Mouse (Mus musculus) heart, adult 11 months (tissue): ENCODE measurements around the gene Trim71.
A peak's percentile ranks its signal among the peaks of the same experiment; 100 is the strongest.

ENCODE experiments used
- DNase-seq: peaks from one replicate; pipeline ENCODE4 v3.0.0; 2022

The Trim71 gene

GRCm38 (mm10) chr9:114556276-114556855 lies 7.8 kb downstream of the Trim71 start:
- DNase-seq, result no peak

DNA sequence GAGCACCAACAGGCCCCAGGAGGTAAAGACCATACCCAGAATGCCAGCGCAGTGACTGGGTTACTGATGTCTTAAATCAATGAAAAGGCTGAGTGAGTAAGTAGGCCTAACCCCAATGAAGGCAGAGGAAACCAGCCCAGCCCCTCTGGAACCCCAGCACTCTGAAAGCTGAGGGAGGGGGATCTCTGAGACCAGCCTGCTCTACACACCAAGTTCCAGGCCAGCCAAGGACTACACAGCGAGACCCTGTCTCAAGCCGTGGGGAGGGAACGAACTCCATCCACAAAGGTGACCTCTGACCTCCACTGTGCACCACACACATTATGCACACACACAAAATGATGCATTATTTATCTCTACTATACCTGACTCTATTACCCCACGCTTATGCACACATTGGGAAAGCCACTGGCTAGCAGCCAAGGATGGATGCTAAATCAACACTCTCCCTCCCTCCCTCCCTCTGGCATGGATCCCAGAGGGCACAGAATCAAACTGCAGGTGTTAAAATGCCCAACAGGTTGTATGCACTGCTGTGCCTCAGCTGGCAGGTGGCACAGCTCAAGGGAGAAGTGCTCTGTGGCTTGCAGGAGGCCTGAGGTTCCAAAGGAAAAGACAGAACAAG lies 9.7 kb downstream of the Trim71 start:
- no peak for DNase-seq

DNA sequence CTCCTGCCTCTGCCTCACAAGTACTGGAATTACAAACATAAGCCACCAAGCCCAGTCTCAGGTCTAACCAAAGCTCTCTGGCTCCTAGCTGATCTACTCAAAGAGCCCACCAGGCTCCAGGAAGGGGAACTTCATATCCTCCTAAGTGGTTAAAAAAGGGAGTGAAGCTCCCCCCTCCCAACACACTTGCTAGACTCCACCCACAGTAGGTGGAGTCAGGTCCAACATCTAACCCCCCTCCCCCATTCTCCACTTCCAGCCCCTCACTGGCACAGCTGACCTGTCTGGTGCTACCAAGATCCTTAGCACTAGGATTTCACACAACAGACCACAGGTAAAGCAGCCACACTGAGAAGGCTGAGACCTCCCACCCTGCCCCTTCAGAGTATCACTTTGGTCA lies 10.3 kb downstream of the Trim71 start:
- no peak for DNase-seq

GRCm38 (mm10) chr9:114550033-114550432 lies 14.1 kb downstream of the Trim71 start:
- no peak for DNase-seq

GRCm38 (mm10) chr9:114549117-114549516 lies 15.1 kb downstream of the Trim71 start:
- DNase-seq, result no peak

DNA sequence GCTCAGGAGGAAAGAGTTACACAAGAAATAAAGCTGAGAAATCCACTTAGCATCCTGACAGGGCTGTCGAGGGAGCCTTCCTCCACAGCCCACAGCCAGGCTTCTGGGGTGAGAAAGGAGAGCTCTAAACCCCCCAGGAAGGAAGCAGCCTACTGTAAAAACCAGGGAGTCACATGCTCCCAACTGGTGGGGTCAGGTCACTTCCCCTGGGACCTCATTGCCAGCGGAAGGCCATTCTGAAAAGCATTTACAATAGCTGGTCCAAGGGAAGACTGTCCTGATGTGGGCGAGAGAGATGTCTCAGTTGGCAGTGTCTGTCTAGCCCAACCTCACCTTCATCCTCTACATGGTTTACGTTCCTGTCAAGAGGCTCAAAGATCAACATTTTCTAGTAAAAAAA lies 15.7 kb downstream of the Trim71 start:
- DNase-seq, result no peak

- DNase-seq, result no peak
Observed at GRCm38 (mm10) chr9:114547643-114548077, 16.5 kb downstream of the Trim71 start.

GRCm38 (mm10) chr9:114546765-114547164 lies 17.4 kb downstream of the Trim71 start:
- no peak for DNase-seq

GRCm38 (mm10) chr9:114544754-114545393 lies 19.3 kb downstream of the Trim71 start:
- DNase-seq, result no peak

- DNase-seq, result no peak
Observed at GRCm38 (mm10) chr9:114543882-114544753, 20.1 kb downstream of the Trim71 start.

- DNase-seq, result peak; percentile 97
Observed at GRCm38 (mm10) chr9:114541279-114541741, 22.9 kb downstream of the Trim71 start.

DNA sequence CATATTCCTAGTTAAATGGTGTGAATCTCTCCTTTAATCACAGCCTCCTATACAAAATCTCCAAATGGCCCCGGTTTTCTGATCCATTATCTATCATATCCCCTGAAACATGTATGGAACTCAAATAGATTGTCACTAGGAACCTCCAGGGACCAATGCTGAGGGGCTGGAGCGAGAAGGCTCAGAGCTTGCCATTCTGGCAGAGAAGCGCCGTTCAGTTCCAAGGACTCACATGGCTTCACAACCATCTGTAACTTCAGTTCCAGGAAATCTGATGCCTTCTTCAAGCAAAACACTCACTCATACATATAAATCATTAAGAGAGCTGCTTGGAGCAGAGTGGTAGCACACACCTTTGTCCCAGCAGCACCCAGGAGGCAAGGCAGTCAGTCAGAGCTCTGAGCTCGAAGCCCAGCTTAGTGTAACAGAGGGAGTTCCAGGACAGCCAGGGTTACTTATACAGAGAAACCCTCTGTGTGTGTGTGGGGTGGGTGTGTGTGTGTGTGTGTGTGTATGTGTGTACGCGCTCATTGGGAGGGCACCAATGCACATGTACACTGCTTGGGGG lies 25.1 kb downstream of the Trim71 start:
- no peak for DNase-seq

GRCm38 (mm10) chr9:114536628-114537027 lies 27.5 kb downstream of the Trim71 start:
- no peak for DNase-seq

DNA sequence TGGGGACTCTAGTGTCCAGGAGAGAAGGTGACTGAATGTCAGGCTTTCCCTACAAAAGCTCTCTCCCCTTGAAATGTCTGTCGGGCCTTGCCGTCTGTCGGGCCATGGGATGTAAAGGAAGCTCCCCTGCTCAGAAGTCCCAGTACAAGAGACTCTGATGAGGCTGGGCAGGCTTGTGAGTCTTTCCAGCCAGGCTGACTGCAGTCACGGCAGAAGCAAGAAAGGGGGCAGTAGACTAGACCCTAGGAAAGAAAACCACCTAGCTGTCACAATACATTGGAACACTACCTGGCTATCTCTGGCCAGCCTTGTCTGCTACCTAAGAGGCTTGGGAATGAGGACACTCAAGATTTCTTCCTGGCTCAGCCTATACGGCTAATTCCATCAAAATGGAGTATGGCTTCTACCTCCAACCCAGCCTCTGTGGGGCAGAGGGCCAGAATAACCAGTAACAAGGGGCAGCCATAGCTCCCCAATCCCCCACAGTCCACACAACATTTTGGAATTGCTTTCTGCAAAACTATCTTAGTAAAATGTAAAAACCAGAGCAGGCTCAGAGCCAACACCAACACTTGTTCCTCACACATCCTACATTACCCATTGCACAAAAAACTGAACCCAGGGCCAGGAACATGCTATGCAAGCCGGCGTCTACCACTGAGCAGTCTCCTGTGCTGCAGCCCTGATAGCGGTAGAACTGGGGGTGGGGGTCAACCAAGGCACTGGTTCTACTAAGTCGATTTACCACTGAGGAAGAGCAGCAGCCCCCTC lies 29.2 kb downstream of the Trim71 start:
- DNase-seq, result no peak

DNA sequence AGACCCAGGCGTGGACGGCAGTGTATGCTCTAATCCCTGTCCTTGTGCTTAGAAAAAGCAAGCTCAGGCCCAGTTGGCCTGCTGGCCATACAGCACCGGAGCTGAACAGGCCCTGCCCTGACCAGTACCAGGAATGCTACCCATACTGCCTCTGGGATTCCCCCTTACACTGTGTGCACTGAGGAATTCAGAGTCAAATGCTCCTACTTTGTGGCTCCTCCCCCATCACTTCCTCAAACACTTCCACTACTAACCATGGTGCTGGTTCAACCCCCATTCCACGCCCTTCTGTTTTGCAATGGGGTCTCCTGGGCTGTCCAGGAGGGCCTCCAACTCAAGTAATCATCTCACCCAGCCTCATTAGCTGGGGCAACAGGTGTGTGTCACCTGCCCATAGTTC lies 30.3 kb downstream of the Trim71 start:
- no peak for DNase-seq

DNA sequence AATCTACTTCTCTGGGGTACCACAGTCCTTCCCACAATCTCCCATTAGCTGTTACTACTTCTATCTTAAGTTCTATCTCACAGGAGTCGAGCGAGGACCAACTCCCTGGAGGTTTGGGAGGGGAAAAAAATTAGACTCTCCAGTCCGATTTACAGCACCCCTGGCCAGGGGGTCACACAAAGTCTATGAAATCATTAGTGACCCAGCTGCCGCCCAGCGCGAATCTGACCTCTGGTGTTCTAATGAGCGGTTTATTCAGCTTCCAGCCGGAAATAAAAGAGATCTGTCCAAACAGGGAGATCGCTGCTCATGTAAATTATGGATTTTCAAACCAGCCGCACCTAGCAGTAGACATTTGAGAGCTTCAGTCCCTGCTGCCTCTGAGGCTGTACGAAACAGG lies 32.9 kb downstream of the Trim71 start:
- no peak for DNase-seq

DNA sequence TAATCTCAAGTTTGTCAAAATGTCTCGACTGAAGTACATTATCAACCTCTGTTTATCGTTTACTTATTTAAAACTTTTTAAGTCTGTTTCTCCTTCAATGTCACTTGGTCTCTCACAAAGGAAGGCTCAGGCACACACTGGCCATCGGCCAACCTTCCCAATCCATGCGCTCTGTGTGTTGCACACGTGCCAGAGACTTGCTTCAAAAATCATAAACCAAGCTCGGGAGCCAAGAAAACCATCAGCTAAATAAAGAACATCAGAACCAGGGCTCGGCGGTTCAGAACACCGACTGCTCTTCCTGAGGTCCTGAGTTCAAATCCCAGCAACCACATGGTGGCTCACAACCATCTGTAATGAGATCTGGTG lies 35.5 kb downstream of the Trim71 start:
- peak; percentile 84 for DNase-seq

DNA sequence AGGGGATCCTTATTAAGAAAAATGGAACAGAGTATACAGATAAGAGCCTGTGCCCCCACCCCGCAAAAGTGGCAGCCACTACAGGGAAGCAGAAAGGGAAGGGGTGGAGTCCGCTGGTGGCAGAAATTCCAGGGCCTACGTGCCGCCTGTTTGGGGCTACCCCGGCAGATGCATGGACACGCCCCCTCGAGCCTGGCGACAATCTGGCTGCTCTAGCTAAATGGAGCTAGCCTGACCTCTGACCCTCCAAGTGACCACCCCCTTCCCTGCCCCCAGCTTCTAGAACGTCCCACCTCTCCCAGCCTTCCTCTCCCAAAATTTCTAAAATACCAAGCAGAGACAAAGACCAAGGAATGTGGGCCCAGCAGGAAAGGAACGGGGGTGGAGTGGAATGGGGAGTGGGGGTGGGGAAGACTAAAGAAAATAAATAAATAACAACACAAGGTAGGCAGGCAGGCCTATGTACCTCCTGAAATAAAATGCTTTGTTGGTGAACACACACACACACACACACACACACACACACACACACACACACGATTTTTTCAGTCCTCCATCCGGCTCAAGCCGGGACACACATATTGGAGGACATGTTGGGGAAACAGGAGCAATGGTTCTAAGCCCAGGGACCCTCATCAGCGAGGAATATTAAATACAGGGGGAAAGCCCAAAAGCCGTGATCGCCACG lies 36.0 kb downstream of the Trim71 start:
- peak; percentile 96 for DNase-seq

- DNase-seq, result peak; percentile 96
Observed at GRCm38 (mm10) chr9:114527085-114527484, 37.1 kb downstream of the Trim71 start.

DNA sequence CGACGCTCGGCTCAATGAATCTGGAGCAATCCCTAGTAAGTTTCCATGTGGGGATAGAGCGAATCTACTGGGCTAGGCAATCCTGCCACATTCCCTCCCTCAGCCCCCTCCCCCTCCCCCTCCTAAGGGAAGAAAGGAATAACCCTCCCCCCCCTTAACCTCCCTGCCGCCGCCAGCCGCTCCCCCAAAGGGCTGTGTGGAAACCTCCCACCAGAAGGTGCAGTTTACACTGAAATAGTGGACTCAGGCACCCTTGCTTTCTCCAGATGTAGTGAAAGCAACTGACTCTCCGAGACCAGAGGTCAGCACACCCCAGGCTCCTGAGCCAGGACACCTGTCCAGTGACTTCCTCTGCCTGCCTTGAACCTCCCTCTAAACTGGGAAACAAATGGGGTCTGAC lies 37.6 kb downstream of the Trim71 start:
- DNase-seq, result peak; percentile 87

DNA sequence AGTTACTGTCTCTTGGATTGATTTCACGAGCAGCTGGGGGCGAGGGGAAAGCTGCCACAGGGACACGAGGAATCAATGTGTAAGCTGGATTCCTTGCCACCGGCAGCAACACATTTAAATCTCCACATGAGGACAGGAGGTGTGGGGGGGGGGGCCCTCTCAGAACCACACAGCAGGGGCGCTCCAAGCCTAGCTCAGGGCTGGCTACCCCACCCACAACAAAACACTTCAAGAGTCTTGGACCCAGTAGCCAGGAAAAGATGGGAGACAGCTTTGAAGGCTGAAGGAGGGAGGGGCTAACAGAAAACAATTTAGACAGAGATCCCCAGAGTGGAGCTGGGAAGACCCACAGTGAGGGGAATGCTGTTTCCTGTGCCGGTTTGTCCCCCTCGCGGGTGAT lies 38.3 kb downstream of the Trim71 start:
- no peak for DNase-seq
